Mouse (Mus musculus): ENCODE measurements around the gene 9030025P20Rik. TPM values are rescaled to one million over a fixed set of nuclear protein-coding genes. Genes with fewer than 3 reads are reported as not detected.
"Not testable (repeated sequence)": the region's sequence is repeated elsewhere in the genome, so short reads cannot be mapped to it uniquely, and the experiment has no call there.

Gene 9030025P20Rik
- 4.4 TPM for polyA plus RNA-seq (2012; fragmentation: generic; extraction: Trizol)
- long read RNA-seq, experiment 1, partial matches to known transcripts, result 3 of 7 reads
- long read RNA-seq, experiment 1, other reads (novel, unspliced or antisense), result 3 of 7 reads
- long read RNA-seq, experiment 2, partial matches to known transcripts, result 3 of 5 reads
- long read RNA-seq, experiment 2, other reads (novel, unspliced or antisense), result 0 of 5 reads

DNA sequence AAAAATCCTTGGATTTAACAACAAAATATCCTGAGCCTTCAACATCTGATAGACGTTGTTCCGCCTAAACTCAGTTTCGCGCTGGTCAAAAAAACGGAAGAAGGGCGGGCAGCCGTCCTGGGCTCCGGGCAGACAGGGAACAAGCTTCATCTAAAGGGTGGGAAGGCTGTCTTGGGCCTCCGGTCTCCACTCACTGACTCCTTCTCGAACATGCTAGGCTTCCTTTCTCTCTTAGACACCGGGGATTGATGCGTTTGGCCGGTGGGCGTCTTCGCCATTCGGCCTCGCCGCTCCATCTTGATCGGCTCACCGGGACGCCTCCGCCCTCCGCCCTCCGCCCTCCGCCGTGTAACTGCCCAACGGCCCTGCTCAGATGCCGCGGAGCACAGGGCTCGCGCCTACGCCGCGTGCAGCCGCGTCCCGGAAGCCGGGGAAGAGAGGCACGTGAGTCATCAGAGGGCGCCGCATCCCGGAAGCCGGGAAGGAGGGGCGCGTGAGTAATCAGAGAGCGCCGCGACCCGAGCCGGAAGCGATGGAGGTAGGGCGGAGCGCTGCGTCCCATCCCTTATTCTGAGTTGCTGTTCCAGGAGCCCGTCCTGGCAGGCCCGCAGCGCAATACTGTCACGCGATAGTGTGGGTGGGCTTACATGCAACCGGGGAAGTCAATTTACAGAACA, at the start of gene 9030025P20Rik, which contains the start of gene Gm3417:
TSS of gene 9030025P20Rik (plus strand) at position 107 of the 677 bp plus-strand sequence.
TSS of gene Gm3417 (minus strand) at position 429 of the 677 bp plus-strand sequence.
- peak within 1 kb of the TSS; percentile 18 for H3K4me3 ChIP-seq (ENCODE audit: insufficient read depth, poor library complexity, severe bottlenecking)
- H3ac ChIP-seq (ENCODE audit: control insufficient read depth, insufficient read length, low read depth); H3K36me3 ChIP-seq (ENCODE audit: control insufficient read depth, insufficient read depth); H3K27me3 ChIP-seq (ENCODE audit: control insufficient read depth, insufficient read depth, insufficient read length); H3K79me2 ChIP-seq (ENCODE audit: control insufficient read depth, insufficient read depth); H3K79me3 ChIP-seq (ENCODE audit: low read depth): not testable (repeated sequence)

DNA sequence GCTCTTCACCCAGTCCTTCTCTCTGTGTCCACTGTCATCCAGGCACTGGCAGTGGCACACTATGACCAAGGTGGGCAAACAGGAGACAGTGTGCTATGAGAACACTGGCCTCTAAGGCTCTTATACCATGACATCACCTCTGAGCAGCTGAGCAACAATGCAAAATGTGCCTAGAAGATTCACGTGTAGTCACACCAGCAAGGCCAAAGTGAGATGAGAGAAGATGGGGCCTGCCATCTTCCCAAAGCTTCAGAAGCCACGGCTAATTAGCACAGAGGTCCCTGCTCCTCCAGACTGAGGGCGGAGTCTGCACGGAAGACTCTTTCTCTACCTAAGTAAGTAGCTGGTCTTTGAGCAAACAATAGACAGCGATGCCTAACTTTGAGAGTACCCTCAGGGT, 49.6 kb upstream of the 9030025P20Rik start:
- Histone ChIP-seq H3K36me3 (ENCODE audit: control insufficient read depth, insufficient read depth) (no peaks in the 10 kb centered on the region), H3K4me3 (ENCODE audit: insufficient read depth, poor library complexity, severe bottlenecking) (no peak overlapping the region), H3K79me2 (ENCODE audit: control insufficient read depth, insufficient read depth) (no peaks in the 10 kb centered on the region), H3ac (ENCODE audit: control insufficient read depth, insufficient read length, low read depth) (no peak overlapping the region), H3K79me3 (ENCODE audit: low read depth) (no peaks in the 10 kb centered on the region), H3K27me3 (ENCODE audit: control insufficient read depth, insufficient read depth, insufficient read length) (peaks cover 4% of the 10 kb centered on the region)
- TF ChIP-seq CEBPB (IDR thresholded peaks at IDR 0.05; ENCODE audit: low read depth) (no peak), MYOD1 (IDR thresholded peaks at IDR 0.05; ENCODE audit: control insufficient read depth, insufficient read length, low read depth) (no peak), CTCF (IDR thresholded peaks at IDR 0.05; ENCODE audit: control insufficient read depth, insufficient read depth, insufficient read length) (no peak), USF1 (IDR thresholded peaks at IDR 0.05; ENCODE audit: low read depth) (no peak), MAX (IDR thresholded peaks at IDR 0.05) (no peak), FOSL1 (IDR thresholded peaks at IDR 0.05; ENCODE audit: insufficient read depth, low read length, poor library complexity, severe bottlenecking) (no peak), MYOG (IDR thresholded peaks at IDR 0.05; ENCODE audit: control insufficient read depth, extremely low read depth, insufficient read length) (no peak)

DNA sequence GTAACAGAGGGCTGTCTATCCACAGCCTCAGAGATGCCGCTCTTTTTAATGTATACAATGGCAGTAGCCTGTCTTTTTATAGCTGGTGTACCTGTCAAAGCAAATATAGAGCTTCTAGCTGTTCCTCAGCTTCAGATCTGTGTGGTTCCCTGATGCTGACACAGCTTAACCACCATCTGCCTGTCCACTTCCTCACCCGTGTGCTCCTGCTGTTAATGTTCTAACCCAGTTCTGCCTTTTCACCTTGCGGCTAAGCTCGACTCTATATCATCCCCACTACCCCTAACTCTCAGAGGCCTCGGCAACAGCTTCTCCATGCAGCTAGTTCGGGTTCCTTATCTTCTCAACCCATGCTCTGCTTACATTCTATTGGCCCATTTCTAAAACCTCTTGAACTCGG, 47.6 kb upstream of the 9030025P20Rik start:
- no peaks in the 10 kb centered on the region for H3K79me3 ChIP-seq (ENCODE audit: low read depth)
- no peaks in the 10 kb centered on the region for H3K27me3 ChIP-seq (ENCODE audit: control insufficient read depth, insufficient read depth, insufficient read length)
- no peaks in the 10 kb centered on the region for H3K36me3 ChIP-seq (ENCODE audit: control insufficient read depth, insufficient read depth)
- TF ChIP-seq MYOG (IDR thresholded peaks at IDR 0.05; ENCODE audit: control insufficient read depth, extremely low read depth, insufficient read length) (no peak), MYOD1 (IDR thresholded peaks at IDR 0.05; ENCODE audit: control insufficient read depth, insufficient read length, low read depth) (no peak), USF1 (IDR thresholded peaks at IDR 0.05; ENCODE audit: low read depth) (no peak), CTCF (IDR thresholded peaks at IDR 0.05; ENCODE audit: control insufficient read depth, insufficient read depth, insufficient read length) (no peak), FOSL1 (IDR thresholded peaks at IDR 0.05; ENCODE audit: insufficient read depth, low read length, poor library complexity, severe bottlenecking) (no peak), MAX (IDR thresholded peaks at IDR 0.05) (no peak), CEBPB (IDR thresholded peaks at IDR 0.05; ENCODE audit: low read depth) (no peak)
- no peaks in the 10 kb centered on the region for H3K79me2 ChIP-seq (ENCODE audit: control insufficient read depth, insufficient read depth)
- no peak overlapping the region for H3K4me3 ChIP-seq (ENCODE audit: insufficient read depth, poor library complexity, severe bottlenecking)
- no peak overlapping the region for H3ac ChIP-seq (ENCODE audit: control insufficient read depth, insufficient read length, low read depth)

DNA sequence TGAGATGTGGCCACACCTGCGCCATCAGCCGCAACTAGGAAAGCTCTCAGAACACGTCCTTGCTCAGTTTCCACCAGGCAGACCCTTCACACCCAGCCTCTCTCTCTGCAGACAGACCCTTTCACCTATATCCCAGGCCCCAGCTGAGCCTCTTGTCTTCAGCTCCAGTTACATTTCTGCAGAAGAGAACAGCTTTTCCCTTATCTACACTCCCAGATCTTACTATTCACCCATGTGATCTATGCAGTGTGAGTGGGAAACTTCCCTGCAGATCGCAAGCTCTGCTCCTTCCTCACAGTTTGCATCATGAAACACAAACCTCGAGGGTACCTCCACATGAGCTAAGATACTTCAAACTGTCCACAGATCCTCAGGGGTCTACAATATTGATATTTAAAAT, 46.8 kb upstream of the 9030025P20Rik start:
- no peaks in the 10 kb centered on the region for H3K27me3 ChIP-seq (ENCODE audit: control insufficient read depth, insufficient read depth, insufficient read length)
- no peaks in the 10 kb centered on the region for H3K36me3 ChIP-seq (ENCODE audit: control insufficient read depth, insufficient read depth)
- TF ChIP-seq MYOD1 (IDR thresholded peaks at IDR 0.05; ENCODE audit: control insufficient read depth, insufficient read length, low read depth) (no peak), MAX (IDR thresholded peaks at IDR 0.05) (no peak), USF1 (IDR thresholded peaks at IDR 0.05; ENCODE audit: low read depth) (no peak), MYOG (IDR thresholded peaks at IDR 0.05; ENCODE audit: control insufficient read depth, extremely low read depth, insufficient read length) (no peak), CEBPB (IDR thresholded peaks at IDR 0.05; ENCODE audit: low read depth) (no peak)

DNA sequence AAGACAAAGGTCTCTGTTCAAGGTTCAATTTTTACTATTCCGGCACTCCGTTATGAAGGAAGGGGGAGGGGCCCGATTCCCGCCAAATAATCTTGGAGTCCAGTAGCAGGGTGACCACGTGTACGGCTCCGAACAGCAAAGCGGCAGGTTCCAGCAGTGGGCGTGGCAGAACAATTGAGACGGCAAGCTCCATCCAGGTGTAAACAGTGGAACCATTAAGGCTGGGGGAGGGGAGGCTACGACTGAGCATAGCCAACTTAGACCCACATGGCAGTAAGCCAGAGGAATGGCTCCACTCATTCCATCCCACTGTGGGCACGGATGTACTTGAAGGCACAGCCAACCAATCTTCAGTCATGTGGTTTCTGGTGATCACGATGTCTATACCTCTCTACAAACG, 43.0 kb upstream of the 9030025P20Rik start:
- H3K27me3 ChIP-seq (ENCODE audit: control insufficient read depth, insufficient read depth, insufficient read length); H3K79me2 ChIP-seq (ENCODE audit: control insufficient read depth, insufficient read depth); H3K4me3 ChIP-seq (ENCODE audit: insufficient read depth, poor library complexity, severe bottlenecking); H3K79me3 ChIP-seq (ENCODE audit: low read depth); H3ac ChIP-seq (ENCODE audit: control insufficient read depth, insufficient read length, low read depth); H3K36me3 ChIP-seq (ENCODE audit: control insufficient read depth, insufficient read depth): not testable (repeated sequence)

More for the DNA sequence above, 46.8 kb upstream of the 9030025P20Rik start:
- no peak overlapping the region for H3ac ChIP-seq (ENCODE audit: control insufficient read depth, insufficient read length, low read depth)
- no peaks in the 10 kb centered on the region for H3K79me2 ChIP-seq (ENCODE audit: control insufficient read depth, insufficient read depth)
- H3K4me3 ChIP-seq (ENCODE audit: insufficient read depth, poor library complexity, severe bottlenecking), result no peak overlapping the region
- H3K79me3 ChIP-seq (ENCODE audit: low read depth), result no peaks in the 10 kb centered on the region

DNA sequence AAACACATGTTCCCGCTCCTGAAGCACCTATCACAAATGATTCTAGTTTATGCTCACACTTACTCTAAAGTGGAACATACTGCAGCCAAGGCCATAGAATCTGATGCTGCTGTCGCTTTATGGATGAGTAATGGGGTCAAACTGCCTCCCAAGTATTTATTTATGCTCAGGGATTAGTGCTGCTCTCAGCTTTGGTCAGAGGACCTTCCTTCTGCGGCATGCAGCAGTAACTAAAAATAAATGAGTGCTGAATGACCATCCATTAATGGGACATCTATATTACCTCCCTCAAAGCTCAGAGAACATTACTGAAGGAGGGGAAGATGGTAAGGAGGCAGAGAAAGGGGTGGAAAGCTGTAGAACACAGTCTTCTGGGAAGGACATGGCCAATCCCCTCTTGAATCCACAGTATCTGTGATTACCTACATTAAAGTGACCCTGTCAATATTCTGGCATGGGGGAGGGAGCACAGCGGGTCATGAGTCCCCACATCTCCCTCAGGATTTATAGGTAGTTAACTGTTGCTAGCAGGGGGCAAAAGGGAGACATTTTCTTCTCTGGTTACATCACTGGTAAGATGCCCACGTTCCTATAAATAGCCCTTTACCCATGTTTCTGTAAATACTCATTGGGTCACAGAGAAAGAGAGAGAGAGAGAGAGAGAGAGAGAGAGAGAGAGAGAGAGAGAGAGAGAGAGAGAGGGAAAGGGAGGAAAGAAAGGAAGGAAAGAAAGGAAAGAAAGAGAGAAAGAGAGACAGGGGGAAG, 42.2 kb upstream of the 9030025P20Rik start:
- TF ChIP-seq FOSL1 (IDR thresholded peaks at IDR 0.05; ENCODE audit: insufficient read depth, low read length, poor library complexity, severe bottlenecking) (no peak), MYOG (IDR thresholded peaks at IDR 0.05; ENCODE audit: control insufficient read depth, extremely low read depth, insufficient read length) (no peak)

DNA sequence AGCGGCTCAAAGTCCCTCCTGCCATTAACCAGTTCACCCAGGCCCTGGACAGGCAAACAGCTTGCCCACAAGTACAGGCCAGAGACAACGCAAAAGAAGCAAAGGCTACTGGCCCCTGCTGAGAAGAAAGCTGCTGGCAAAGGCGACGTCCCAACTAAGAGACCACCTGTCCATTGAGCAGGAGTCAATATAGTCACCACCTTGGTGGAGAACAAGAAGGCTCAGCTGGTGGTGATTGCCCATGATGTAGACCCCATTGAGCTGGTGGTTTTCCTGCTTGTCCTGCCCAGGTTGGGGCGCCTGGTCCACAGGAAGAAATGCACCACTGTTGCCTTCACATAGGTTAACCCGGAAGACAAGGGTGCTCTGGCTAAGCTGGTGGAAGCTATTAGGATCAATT, 36.1 kb upstream of the 9030025P20Rik start:
- H3K79me2 ChIP-seq (ENCODE audit: control insufficient read depth, insufficient read depth), result peaks cover 28% of the 10 kb centered on the region
- not testable (repeated sequence) for H3K27me3 ChIP-seq (ENCODE audit: control insufficient read depth, insufficient read depth, insufficient read length); H3ac ChIP-seq (ENCODE audit: control insufficient read depth, insufficient read length, low read depth); H3K4me3 ChIP-seq (ENCODE audit: insufficient read depth, poor library complexity, severe bottlenecking)
- peaks cover 29% of the 10 kb centered on the region for H3K36me3 ChIP-seq (ENCODE audit: control insufficient read depth, insufficient read depth)
- H3K79me3 ChIP-seq (ENCODE audit: low read depth), result peaks cover 18% of the 10 kb centered on the region

More for the DNA sequence above, 42.2 kb upstream of the 9030025P20Rik start:
- no peaks in the 10 kb centered on the region for H3K79me3 ChIP-seq (ENCODE audit: low read depth)
- no peaks in the 10 kb centered on the region for H3K36me3 ChIP-seq (ENCODE audit: control insufficient read depth, insufficient read depth)
- no peak overlapping the region for H3ac ChIP-seq (ENCODE audit: control insufficient read depth, insufficient read length, low read depth)
- H3K79me2 ChIP-seq (ENCODE audit: control insufficient read depth, insufficient read depth), result no peaks in the 10 kb centered on the region
- H3K27me3 ChIP-seq (ENCODE audit: control insufficient read depth, insufficient read depth, insufficient read length), result no peaks in the 10 kb centered on the region
- H3K4me3 ChIP-seq (ENCODE audit: insufficient read depth, poor library complexity, severe bottlenecking), result no peak overlapping the region

Data from C2C12 (cell line).